Mouse (Mus musculus) hindlimb bud, embryonic 11.5 days (tissue): ENCODE data around the gene Dnaaf2.
A peak's percentile ranks its signal among the peaks of the same experiment; 100 is the strongest.

Experiments
- DNase-seq: peaks from one replicate; pipeline ENCODE4 v3.0.0-alpha.2; 2012; ENCODE audit warnings: low read depth, low spot score; ENCODE audit errors: extremely low spot score

Gene Dnaaf2

GRCm38 (mm10) chr12:69198164-69198535 lies at the start of gene Dnaaf2:
Gene Dnaaf2 (minus strand): TSS chr12:69198429.
- peak; percentile 49 for DNase-seq

- no peak for DNase-seq
These were observed 43.7 kb upstream of the Dnaaf2 start for GRCm38 (mm10) chr12:69241771-69242431.

GRCm38 (mm10) chr12:69241405-69241770 lies 43.2 kb upstream of the Dnaaf2 start:
- no peak for DNase-seq

GRCm38 (mm10) chr12:69240876-69241275 lies 42.6 kb upstream of the Dnaaf2 start, which contains the start of gene Klhdc1:
Gene Klhdc1 (plus strand): TSS chr12:69241176.
- DNase-seq = no peak

GRCm38 (mm10) chr12:69238284-69238683 lies 40.1 kb upstream of the Dnaaf2 start:
- no peak for DNase-seq

GRCm38 (mm10) chr12:69235782-69236181 lies 37.6 kb upstream of the Dnaaf2 start:
- no peak for DNase-seq

GRCm38 (mm10) chr12:69229251-69229650 lies 31.0 kb upstream of the Dnaaf2 start:
- DNase-seq = no peak

- peak; percentile 61 for DNase-seq
These were observed 29.7 kb upstream of the Dnaaf2 start, which contains the start of gene Pole2 for GRCm38 (mm10) chr12:69227776-69228466. Gene Pole2 (minus strand): TSS chr12:69228195.

- DNase-seq = no peak
These were observed 22.5 kb upstream of the Dnaaf2 start for GRCm38 (mm10) chr12:69220613-69221277.

- DNase-seq = no peak
These were observed 18.4 kb upstream of the Dnaaf2 start for GRCm38 (mm10) chr12:69216587-69216986.

GRCm38 (mm10) chr12:69215000-69215785 lies 17.0 kb upstream of the Dnaaf2 start:
- no peak for DNase-seq

GRCm38 (mm10) chr12:69214393-69214792 lies 16.2 kb upstream of the Dnaaf2 start:
- no peak for DNase-seq

GRCm38 (mm10) chr12:69213186-69213777 lies 15.1 kb upstream of the Dnaaf2 start:
- DNase-seq = no peak

- DNase-seq = no peak
These were observed 12.8 kb upstream of the Dnaaf2 start for GRCm38 (mm10) chr12:69211057-69211456.

GRCm38 (mm10) chr12:69210056-69210979 lies 12.1 kb upstream of the Dnaaf2 start:
- no peak for DNase-seq

- DNase-seq = no peak
These were observed 10.3 kb upstream of the Dnaaf2 start for GRCm38 (mm10) chr12:69208520-69208919.

GRCm38 (mm10) chr12:69207926-69208325 lies 9.7 kb upstream of the Dnaaf2 start:
- no peak for DNase-seq

- no peak for DNase-seq
These were observed 9.2 kb upstream of the Dnaaf2 start for GRCm38 (mm10) chr12:69207396-69207795.

GRCm38 (mm10) chr12:69204052-69204833 lies 6.0 kb upstream of the Dnaaf2 start, which contains the start of gene Gm49384:
Gene Gm49384 (minus strand): TSS chr12:69204267.
- DNase-seq = no peak
